Mouse (Mus musculus): Measurements from ENCODE around the gene Psma2. TPM values are rescaled to one million over a fixed set of nuclear protein-coding genes. Genes with fewer than 3 reads are reported as not detected.

The Psma2 gene
- polyA plus RNA-seq, 1 experiment from 2014 or later, result 158 TPM

DNA sequence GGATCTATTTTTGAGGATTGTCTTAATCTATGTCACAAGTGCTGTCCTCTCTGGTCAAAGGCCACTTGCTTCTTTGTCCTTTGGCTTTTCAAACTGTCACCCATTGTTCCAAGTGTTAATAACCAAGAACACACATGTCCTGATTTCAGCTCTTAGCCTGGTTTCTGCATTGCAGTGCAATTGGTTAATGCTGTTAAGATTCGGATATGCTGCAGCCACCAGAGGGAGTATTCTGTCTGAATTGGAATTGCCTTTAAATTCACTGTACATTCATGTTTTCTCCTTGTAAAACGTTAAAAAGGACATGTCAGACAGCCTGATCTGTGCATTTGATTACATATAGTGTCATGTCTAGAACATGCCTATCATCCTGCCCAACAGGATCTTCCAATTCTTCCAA is 57.3 kb downstream of the Psma2 start:
- no peaks in the 10 kb centered on the region for H3K36me3 ChIP-seq (ENCODE audit: insufficient read depth, low read length)
- no peak for ATAC-seq
- TF ChIP-seq EP300 (IDR thresholded peaks at IDR 0.05) (no peak), CTCF (IDR thresholded peaks at IDR 0.05) (peak; percentile 72)
- H3K4me1 ChIP-seq (ENCODE audit: insufficient read depth, low read depth, low read length), result no peaks in the 10 kb centered on the region
- 21% methylated on average over 2 of the region's 2 CpGs for WGBS
- H3K9ac ChIP-seq (replicated peaks; ENCODE audit: low read depth), result no peak overlapping the region
- H3K27me3 ChIP-seq (replicated peaks; ENCODE audit: insufficient read depth, low read length), result no peaks in the 10 kb centered on the region
- H3K4me2 ChIP-seq (replicated peaks; ENCODE audit: low read depth, low read length), result no peak overlapping the region
- H3K4me3 ChIP-seq (ENCODE audit: low read depth, low read length), result no peak overlapping the region
- DNase-seq (ENCODE audit: low spot score), result peak; percentile 54
- no peak overlapping the region for H3K27ac ChIP-seq (ENCODE audit: low read length)
- H3K9me3 ChIP-seq (ENCODE audit: low read length), result no peaks in the 10 kb centered on the region

DNA sequence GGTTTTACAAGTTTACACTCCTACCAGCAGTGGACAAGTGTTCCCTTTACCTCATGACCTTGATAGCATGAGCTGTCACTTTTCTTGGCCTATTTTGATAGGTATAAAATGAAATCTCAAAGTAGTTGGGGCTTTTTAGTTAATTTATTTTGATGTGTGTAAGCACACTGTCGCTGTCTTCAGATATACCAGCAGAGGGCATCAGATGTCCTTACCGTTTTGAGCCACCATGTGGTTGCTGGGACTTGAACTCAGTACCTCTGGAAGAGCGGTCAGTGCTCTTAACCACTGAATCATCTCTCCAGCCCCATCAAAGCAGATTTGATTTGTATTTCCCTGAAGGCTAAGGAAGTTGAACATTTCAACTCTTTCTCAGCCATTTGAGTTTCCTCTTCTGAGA is 75.9 kb downstream of the Psma2 start:
- H3K27ac ChIP-seq (ENCODE audit: low read length), result no peak overlapping the region
- ATAC-seq (no peak), DNase-seq (ENCODE audit: low spot score) (no peak)
- H3K4me1 ChIP-seq (ENCODE audit: insufficient read depth, low read depth, low read length), result no peaks in the 10 kb centered on the region
- H3K4me2 ChIP-seq (replicated peaks; ENCODE audit: low read depth, low read length), result no peak overlapping the region
- TF ChIP-seq CTCF (IDR thresholded peaks at IDR 0.05), result peak; percentile 9; the same call in 1 of the 2 replicates
- no peak for TF ChIP-seq EP300 (IDR thresholded peaks at IDR 0.05)
- no peak overlapping the region for H3K4me3 ChIP-seq (ENCODE audit: low read depth, low read length)
- H3K9me3 ChIP-seq (ENCODE audit: low read length), result no peaks in the 10 kb centered on the region
- H3K27me3 ChIP-seq (replicated peaks; ENCODE audit: insufficient read depth, low read length), result no peaks in the 10 kb centered on the region
- H3K36me3 ChIP-seq (ENCODE audit: insufficient read depth, low read length), result no peaks in the 10 kb centered on the region
- 53% methylated on average over 3 of the region's 3 CpGs for WGBS
- no peak overlapping the region for H3K9ac ChIP-seq (replicated peaks; ENCODE audit: low read depth)

GRCm38 (mm10) chr13:14716801-14717200 is 103.8 kb downstream of the Psma2 start:
- Histone ChIP-seq H3K36me3 (ENCODE audit: insufficient read depth, low read length) (no peaks in the 10 kb centered on the region), H3K4me3 (ENCODE audit: low read depth, low read length) (no peak overlapping the region), H3K27ac (ENCODE audit: low read length) (no peak overlapping the region), H3K9me3 (ENCODE audit: low read length) (no peaks in the 10 kb centered on the region), H3K27me3 (replicated peaks; ENCODE audit: insufficient read depth, low read length) (no peaks in the 10 kb centered on the region), H3K9ac (replicated peaks; ENCODE audit: low read depth) (no peak overlapping the region), H3K4me1 (ENCODE audit: insufficient read depth, low read depth, low read length) (no peaks in the 10 kb centered on the region), H3K4me2 (replicated peaks; ENCODE audit: low read depth, low read length) (no peak overlapping the region)
- ATAC-seq (no peak), DNase-seq (ENCODE audit: low spot score) (no peak)
- 51% methylated on average over 2 of the region's 2 CpGs for WGBS
- TF ChIP-seq CTCF (IDR thresholded peaks at IDR 0.05), result no peak
- no peak for TF ChIP-seq EP300 (IDR thresholded peaks at IDR 0.05)

DNA sequence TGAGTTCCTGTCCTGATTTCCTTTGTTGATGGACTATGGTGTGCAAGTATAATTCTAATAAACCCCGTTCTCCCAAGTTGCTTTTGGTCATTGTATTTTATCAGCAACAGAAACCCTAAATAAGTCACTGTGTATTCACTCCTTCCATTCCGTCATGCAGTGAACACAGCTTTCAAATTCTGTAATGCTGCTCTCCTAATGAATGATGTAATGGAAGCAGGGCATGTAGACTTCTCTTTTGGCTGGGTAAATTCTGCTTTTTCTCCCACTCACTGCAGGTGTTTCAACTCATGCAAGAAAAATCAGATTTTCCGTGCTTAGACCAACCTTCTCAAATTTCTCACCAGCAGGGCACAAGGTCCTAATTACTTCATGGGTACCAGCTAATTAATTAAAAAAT is 104.7 kb downstream of the Psma2 start:
- 59% methylated on average over 3 of the region's 3 CpGs for WGBS
- TF ChIP-seq EP300 (IDR thresholded peaks at IDR 0.05) (no peak), CTCF (IDR thresholded peaks at IDR 0.05) (no peak)
- ATAC-seq (no peak), DNase-seq (ENCODE audit: low spot score) (no peak)
- Histone ChIP-seq H3K9ac (replicated peaks; ENCODE audit: low read depth) (no peak overlapping the region), H3K27ac (ENCODE audit: low read length) (no peak overlapping the region), H3K36me3 (ENCODE audit: insufficient read depth, low read length) (no peaks in the 10 kb centered on the region), H3K4me2 (replicated peaks; ENCODE audit: low read depth, low read length) (no peak overlapping the region), H3K4me3 (ENCODE audit: low read depth, low read length) (no peak overlapping the region), H3K4me1 (ENCODE audit: insufficient read depth, low read depth, low read length) (no peaks in the 10 kb centered on the region), H3K27me3 (replicated peaks; ENCODE audit: insufficient read depth, low read length) (no peaks in the 10 kb centered on the region), H3K9me3 (ENCODE audit: low read length) (no peaks in the 10 kb centered on the region)

Other genes starting within 250 kb of the Psma2 start
- 0.10 and 0.15 TPM in 2 replicates for gene Hecw1, start 90.0 kb upstream of the Psma2 start, polyA plus RNA-seq (2015; fragmentation: Nextera tagmentation; extraction: Ambion mirVana)
- 95.9 and 98.9 TPM in 2 replicates for gene Mrpl32, start 75 bp upstream of the Psma2 start, polyA plus RNA-seq (2015; fragmentation: Nextera tagmentation; extraction: Ambion mirVana)
- gene AW209491, start 16.9 kb downstream of the Psma2 start, polyA plus RNA-seq (2015; fragmentation: Nextera tagmentation; extraction: Ambion mirVana), result 15.4 and 15.6 TPM in 2 replicates

Data from lung, postnatal 0 days (tissue).